Mouse (Mus musculus): ENCODE results near the gene Cacna1e. TPM values are rescaled to one million over a fixed set of nuclear protein-coding genes. Genes with fewer than 3 reads are reported as not detected.

The Cacna1e gene
- total RNA-seq, 2 experiments from 2014 or later: not detected

GRCm38 (mm10) chr1:154723537-154724286 lies 160.6 kb downstream of the Cacna1e start:
- peak; percentile 46; the same call in 1 of the 2 replicates for ATAC-seq (replicated peaks; ENCODE audit: poor library complexity, severe bottlenecking)

- ATAC-seq (replicated peaks; ENCODE audit: poor library complexity, severe bottlenecking): no peak
Measured at GRCm38 (mm10) chr1:154723078-154723477, 161.2 kb downstream of the Cacna1e start.

- no peak for ATAC-seq (replicated peaks; ENCODE audit: poor library complexity, severe bottlenecking)
Measured at GRCm38 (mm10) chr1:154715596-154715995, 168.7 kb downstream of the Cacna1e start.

GRCm38 (mm10) chr1:154712747-154713146 lies 171.6 kb downstream of the Cacna1e start:
- ATAC-seq (replicated peaks; ENCODE audit: poor library complexity, severe bottlenecking): no peak

- ATAC-seq (replicated peaks; ENCODE audit: poor library complexity, severe bottlenecking): no peak
Measured at GRCm38 (mm10) chr1:154707584-154708290, 176.6 kb downstream of the Cacna1e start.

GRCm38 (mm10) chr1:154706974-154707373 lies 177.3 kb downstream of the Cacna1e start:
- ATAC-seq (replicated peaks; ENCODE audit: poor library complexity, severe bottlenecking): no peak

- ATAC-seq (replicated peaks; ENCODE audit: poor library complexity, severe bottlenecking): no peak
Measured at GRCm38 (mm10) chr1:154705882-154706565, 178.3 kb downstream of the Cacna1e start.

- peak; percentile 42; the same call in 1 of the 2 replicates for ATAC-seq (replicated peaks; ENCODE audit: poor library complexity, severe bottlenecking)
Measured at GRCm38 (mm10) chr1:154704558-154705185, 179.6 kb downstream of the Cacna1e start.

- ATAC-seq (replicated peaks; ENCODE audit: poor library complexity, severe bottlenecking): no peak
Measured at GRCm38 (mm10) chr1:154702623-154703022, 181.7 kb downstream of the Cacna1e start.

- ATAC-seq (replicated peaks; ENCODE audit: poor library complexity, severe bottlenecking): no peak
Measured at GRCm38 (mm10) chr1:154688876-154689665, 195.2 kb downstream of the Cacna1e start.

- ATAC-seq (replicated peaks; ENCODE audit: poor library complexity, severe bottlenecking): peak; percentile 37; the same call in 1 of the 2 replicates
Measured at GRCm38 (mm10) chr1:154686861-154687260, 197.4 kb downstream of the Cacna1e start.

GRCm38 (mm10) chr1:154683477-154684106 lies 200.7 kb downstream of the Cacna1e start:
- no peak for ATAC-seq (replicated peaks; ENCODE audit: poor library complexity, severe bottlenecking)

GRCm38 (mm10) chr1:154678989-154679388 lies 205.3 kb downstream of the Cacna1e start:
- peak; percentile 58 for ATAC-seq (replicated peaks; ENCODE audit: poor library complexity, severe bottlenecking)

- ATAC-seq (replicated peaks; ENCODE audit: poor library complexity, severe bottlenecking): no peak
Measured at GRCm38 (mm10) chr1:154678151-154678550, 206.2 kb downstream of the Cacna1e start.

- peak; percentile 80 for ATAC-seq (replicated peaks; ENCODE audit: poor library complexity, severe bottlenecking)
Measured at GRCm38 (mm10) chr1:154677677-154678076, 206.6 kb downstream of the Cacna1e start.

GRCm38 (mm10) chr1:154663721-154664120 lies 220.6 kb downstream of the Cacna1e start:
- no peak for ATAC-seq (replicated peaks; ENCODE audit: poor library complexity, severe bottlenecking)

GRCm38 (mm10) chr1:154661977-154662376 lies 222.3 kb downstream of the Cacna1e start:
- ATAC-seq (replicated peaks; ENCODE audit: poor library complexity, severe bottlenecking): no peak

GRCm38 (mm10) chr1:154661221-154661864 lies 223.0 kb downstream of the Cacna1e start:
- ATAC-seq (replicated peaks; ENCODE audit: poor library complexity, severe bottlenecking): no peak

- ATAC-seq (replicated peaks; ENCODE audit: poor library complexity, severe bottlenecking): no peak
Measured at GRCm38 (mm10) chr1:154657366-154657765, 226.9 kb downstream of the Cacna1e start.

Measured in granulocyte monocyte progenitor cell, adult 5-6 weeks (primary cell).